Mouse (Mus musculus): Measurements from ENCODE around the gene Timm10b.

GRCm38 (mm10) chr7:105611767-105612166 is 28.1 kb upstream of the Timm10b start:
- TF ChIP-seq CTCF (IDR thresholded peaks at IDR 0.05; ENCODE audit: insufficient read depth, low read length): no peak
- no peak for TF ChIP-seq POLR2A (IDR thresholded peaks at IDR 0.05; ENCODE audit: borderline replicate concordance, extremely low read depth, low read depth, low read length)

All from lung, adult 2 months (tissue).